In the genomic region with DNA sequence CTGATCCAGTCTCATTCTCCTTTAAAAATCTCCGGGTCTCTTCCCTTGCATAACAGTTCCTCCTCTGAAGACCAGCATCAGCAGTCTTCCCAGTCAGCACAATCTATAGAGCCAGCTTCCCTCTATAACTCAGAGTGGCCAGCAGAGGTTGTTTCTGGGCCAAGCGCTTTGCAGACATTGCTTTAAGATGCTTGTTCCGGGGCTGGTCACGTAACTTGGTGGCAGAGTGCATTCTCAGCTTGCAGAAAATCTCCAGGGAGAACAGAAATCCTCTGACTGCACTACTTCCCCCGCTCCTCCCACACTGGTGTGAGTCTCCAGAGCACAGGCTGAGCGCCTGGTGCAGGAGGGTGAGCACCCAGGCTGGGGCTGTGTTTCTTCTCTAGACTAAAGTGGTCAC, we compare ENCODE assay signal across 8 mouse cellular contexts.
DNase-seq lines count a peak whose midpoint lies in the region; ATAC-seq lines count a peak whose summit lies in the region.

No protein-coding gene starts in this region.

- H3K9me3 ChIP-seq in lung, embryonic 15.5 days, result no peaks in the 10 kb centered on the region

- H3K4me2 ChIP-seq in lung, embryonic 15.5 days, result no peak overlapping the region

- 34% methylated on average over 6 of the region's 6 CpGs for WGBS in lung, embryonic 15.5 days

- H3K36me3 ChIP-seq in lung, embryonic 15.5 days, result no peaks in the 10 kb centered on the region

- ATAC-seq in lung, embryonic 15.5 days (ENCODE audit: borderline replicate concordance, extremely low read depth, low FRiP score, low TSS enrichment), result peak; percentile 46; the same call in 1 of the 2 replicates

- no peak overlapping the region for H3K4me3 ChIP-seq in lung, embryonic 15.5 days

- no peak for DNase-seq in lung, postnatal 14 days
- peak; percentile 6 for DNase-seq in embryo, embryonic 10.5 days (ENCODE audit: low spot score)
- DNase-seq in heart, adult 8-10 months (ENCODE audit: low spot score), result peak; percentile 14
- peak; percentile 19 to 30 for DNase-seq in layer of hippocampus, adult 18-20 months (ENCODE audit: low spot score in 2 of 2)
- DNase-seq in ovary, postnatal 36 days (ENCODE audit: low spot score), result peak; percentile 23
- no peak for DNase-seq in thymus, postnatal 25 days
- DNase-seq in thymus, postnatal 36 days, result no peak

- H3K4me1 ChIP-seq in lung, embryonic 15.5 days, result peaks cover 7% of the 10 kb centered on the region; the same call in 1 of the 2 replicates

- H3K9ac ChIP-seq in lung, embryonic 15.5 days, result no peak overlapping the region

- no peak overlapping the region for H3K27ac ChIP-seq in lung, embryonic 15.5 days

- no peaks in the 10 kb centered on the region for H3K27me3 ChIP-seq in lung, embryonic 15.5 days

Comparison
In these comparisons a context has a peak if more than half of its experiments do, and no peak if none do; other contexts are left out.
1. DNase-seq: peak in embryo, embryonic 10.5 days (single experiment), heart, adult 8-10 months (single experiment), layer of hippocampus, adult 18-20 months (2 of 2) and ovary, postnatal 36 days (single experiment); none in lung, postnatal 14 days (single experiment), thymus, postnatal 25 days (single experiment) and thymus, postnatal 36 days (0 of 2).